Mouse (Mus musculus) Muller cell, postnatal 12 days (primary cell): ENCODE measurements around the gene Tvp23a.

Experiments used
- DNase-seq: peaks from one replicate; pipeline ENCODE4 v3.0.0-alpha.2; 2015; ENCODE audit errors: inconsistent ontology term

Gene Tvp23a

GRCm38 (mm10) chr16:10447264-10447594, at the start of gene Tvp23a:
Tvp23a (minus strand) TSS chr16:10447362.
- DNase-seq: peak; percentile 88

GRCm38 (mm10) chr16:10495824-10496298, 48.7 kb upstream of the Tvp23a start:
- no peak for DNase-seq

- no peak for DNase-seq
Measured at GRCm38 (mm10) chr16:10492587-10492986, 45.4 kb upstream of the Tvp23a start.

GRCm38 (mm10) chr16:10491716-10492115, 44.6 kb upstream of the Tvp23a start:
- no peak for DNase-seq

GRCm38 (mm10) chr16:10490503-10491150, 43.5 kb upstream of the Tvp23a start:
- no peak for DNase-seq

- DNase-seq: no peak
Measured at GRCm38 (mm10) chr16:10489904-10490457, 42.8 kb upstream of the Tvp23a start.

- peak; percentile 12 for DNase-seq
Measured at GRCm38 (mm10) chr16:10489483-10489882, 42.3 kb upstream of the Tvp23a start.

- no peak for DNase-seq
Measured at GRCm38 (mm10) chr16:10488769-10489481, 41.8 kb upstream of the Tvp23a start.

GRCm38 (mm10) chr16:10487895-10488493, 40.8 kb upstream of the Tvp23a start:
- DNase-seq: no peak

- no peak for DNase-seq
Measured at GRCm38 (mm10) chr16:10486993-10487392, 39.8 kb upstream of the Tvp23a start.

GRCm38 (mm10) chr16:10482343-10482742, 35.2 kb upstream of the Tvp23a start:
- no peak for DNase-seq

GRCm38 (mm10) chr16:10479857-10480256, 32.7 kb upstream of the Tvp23a start, which contains the start of gene Ciita:
Ciita (plus strand) TSS chr16:10480059.
- DNase-seq: no peak

- no peak for DNase-seq
Measured at GRCm38 (mm10) chr16:10475919-10476318, 28.8 kb upstream of the Tvp23a start.

GRCm38 (mm10) chr16:10474956-10475355, 27.8 kb upstream of the Tvp23a start:
- no peak for DNase-seq

GRCm38 (mm10) chr16:10471950-10472349, 24.8 kb upstream of the Tvp23a start:
- no peak for DNase-seq

- no peak for DNase-seq
Measured at GRCm38 (mm10) chr16:10468201-10468600, 21.0 kb upstream of the Tvp23a start.

GRCm38 (mm10) chr16:10467391-10468107, 20.4 kb upstream of the Tvp23a start:
- DNase-seq: peak; percentile 73

GRCm38 (mm10) chr16:10465011-10465681, 18.0 kb upstream of the Tvp23a start:
- DNase-seq: no peak

- no peak for DNase-seq
Measured at GRCm38 (mm10) chr16:10461178-10461577, 14.0 kb upstream of the Tvp23a start.

GRCm38 (mm10) chr16:10460188-10460587, 13.0 kb upstream of the Tvp23a start:
- DNase-seq: no peak

- no peak for DNase-seq
Measured at GRCm38 (mm10) chr16:10454583-10454974, 7.4 kb upstream of the Tvp23a start.
